ENCODE assay signal across 22 mouse cellular contexts in genomic region chr14:98080014-98080413, GRCm38 (mm10).
DNase-seq lines count a peak whose midpoint lies in the region; ATAC-seq and TF ChIP-seq lines count a peak whose summit lies in the region.
"Had no signal": no experiment of that assay in that cellular context is flagged by ENCODE, and none has a peak within 500 bp of the region (broad histone marks: within the 10 kb centered on the region; RNA-seq: fewer than 3 reads in every experiment).

No protein-coding gene starts in this region.

- WGBS in kidney, adult 2 months: 36% methylated on average over 6 of the region's 6 CpGs
- WGBS in kidney, embryonic 14.5 days: 45% methylated on average over 6 of the region's 6 CpGs
- 45% methylated on average over 6 of the region's 6 CpGs for WGBS in kidney, embryonic 16.5 days

- no peak for TF ChIP-seq CTCF in kidney, adult 2 months (conservative IDR thresholded peaks at IDR 0.05; ENCODE audit: insufficient read depth, insufficient read length, low read depth, low read length)

- no peak for ATAC-seq in kidney, embryonic 14.5 days (ENCODE audit: low FRiP score, low TSS enrichment)
- no peak for ATAC-seq in kidney, embryonic 16.5 days (ENCODE audit: low FRiP score, low TSS enrichment)
- ATAC-seq: forebrain, embryonic 14.5 days had no signal

- H3K4me1 ChIP-seq in kidney, adult 2 months (ENCODE audit: control insufficient read depth, insufficient read depth, low read length): peaks cover 5% of the 10 kb centered on the region
- 0 out of 2 replicates have a peak, but pooled peaks cover 13% of the 10 kb centered on the region for H3K4me1 ChIP-seq in kidney, embryonic 14.5 days (ENCODE audit: control insufficient read depth, insufficient read depth, low read length)
- peaks cover 12% of the 10 kb centered on the region for H3K4me1 ChIP-seq in kidney, embryonic 16.5 days (ENCODE audit: insufficient read depth, low read length)
- H3K4me1 ChIP-seq: embryonic facial prominence, embryonic 15.5 days had no signal

- H3K36me3 ChIP-seq in kidney, adult 2 months (ENCODE audit: control insufficient read depth, insufficient read depth, low read length): no peaks in the 10 kb centered on the region
- H3K36me3 ChIP-seq in kidney, embryonic 14.5 days (ENCODE audit: control insufficient read depth, insufficient read depth, low read length): no peaks in the 10 kb centered on the region
- H3K36me3 ChIP-seq in kidney, embryonic 16.5 days (ENCODE audit: insufficient read depth, low read length): no peaks in the 10 kb centered on the region
- H3K36me3 ChIP-seq: embryonic facial prominence, embryonic 13.5 days; embryonic facial prominence, embryonic 15.5 days; forebrain, embryonic 10.5 days; forebrain, embryonic 12.5 days had no signal

- no peak overlapping the region for H3K4me3 ChIP-seq in kidney, adult 2 months (ENCODE audit: insufficient read depth, low read depth, low read length)
- H3K4me3 ChIP-seq in kidney, embryonic 14.5 days (ENCODE audit: low read length): no peak overlapping the region
- H3K4me3 ChIP-seq in kidney, embryonic 16.5 days (ENCODE audit: low read length): no peak overlapping the region
- H3K4me3 ChIP-seq: embryonic facial prominence, embryonic 13.5 days; embryonic facial prominence, embryonic 15.5 days; erythroblast, embryonic 14.5 days; forebrain, embryonic 10.5 days; forebrain, embryonic 12.5 days had no signal

- peak overlapping the region; percentile 45; the same call in 1 of the 2 replicates for H3K27ac ChIP-seq in kidney, adult 2 months (ENCODE audit: insufficient read depth, low read depth, low read length)
- H3K27ac ChIP-seq in kidney, embryonic 14.5 days (ENCODE audit: low read depth, low read length): peak overlapping the region; percentile 67; the same call in 1 of the 2 replicates
- peak overlapping the region; percentile 84 for H3K27ac ChIP-seq in kidney, embryonic 16.5 days (ENCODE audit: low read length)
- H3K27ac ChIP-seq: embryonic facial prominence, embryonic 13.5 days; embryonic facial prominence, embryonic 15.5 days; forebrain, embryonic 10.5 days; forebrain, embryonic 12.5 days had no signal

- H3K9ac ChIP-seq in kidney, embryonic 14.5 days (ENCODE audit: low read depth, low read length): no peak overlapping the region
- no peak overlapping the region for H3K9ac ChIP-seq in kidney, embryonic 16.5 days (replicated peaks; ENCODE audit: low read length)
- H3K9ac ChIP-seq: embryonic facial prominence, embryonic 13.5 days; embryonic facial prominence, embryonic 15.5 days; forebrain, embryonic 12.5 days had no signal

- peak; percentile 54 for DNase-seq in kidney, adult 2 months
- DNase-seq in kidney, adult 8-10 months: no peak
- DNase-seq in kidney, adult 11 months: no peak
- DNase-seq in kidney, postnatal 4 days: no peak
- DNase-seq: adrenal gland, adult 2 months; adrenal gland, postnatal 10 days; adrenal gland, postnatal 25 days; cerebellum, adult 11 months; cerebellum, adult 18-20 months; cerebellum, adult 8-10 months; cerebellum, adult 9-11 months; cerebellum, postnatal 14 days; cerebellum, postnatal 36 days; embryo, embryonic 11 days had no signal

- no peaks in the 10 kb centered on the region for H3K9me3 ChIP-seq in kidney, embryonic 14.5 days (ENCODE audit: control insufficient read depth, low read length)
- no peaks in the 10 kb centered on the region for H3K9me3 ChIP-seq in kidney, embryonic 16.5 days (ENCODE audit: low read length)
- H3K9me3 ChIP-seq: embryonic facial prominence, embryonic 13.5 days; embryonic facial prominence, embryonic 15.5 days; forebrain, embryonic 10.5 days; forebrain, embryonic 12.5 days had no signal

- H3K4me2 ChIP-seq in kidney, embryonic 14.5 days (replicated peaks; ENCODE audit: low read depth, low read length): no peak overlapping the region
- H3K4me2 ChIP-seq in kidney, embryonic 16.5 days (replicated peaks; ENCODE audit: low read depth, low read length): peak overlapping the region; percentile 10; the same call in 1 of the 2 replicates
- H3K4me2 ChIP-seq: embryonic facial prominence, embryonic 13.5 days; embryonic facial prominence, embryonic 15.5 days; forebrain, embryonic 12.5 days had no signal

- H3K27me3 ChIP-seq in kidney, adult 2 months (replicated peaks; ENCODE audit: control insufficient read depth, insufficient read depth, low read length): no peaks in the 10 kb centered on the region
- no peaks in the 10 kb centered on the region for H3K27me3 ChIP-seq in kidney, embryonic 14.5 days (ENCODE audit: control insufficient read depth, insufficient read depth, low read length)
- no peaks in the 10 kb centered on the region for H3K27me3 ChIP-seq in kidney, embryonic 16.5 days (ENCODE audit: insufficient read depth, low read length)
- H3K27me3 ChIP-seq: embryonic facial prominence, embryonic 13.5 days; embryonic facial prominence, embryonic 15.5 days had no signal

- no peak for TF ChIP-seq POLR2A in kidney, adult 2 months (IDR thresholded peaks at IDR 0.05; ENCODE audit: low read depth, low read length)
